Mouse (Mus musculus) lung, postnatal 25 days (tissue): ENCODE results near the gene Camp.
A peak's percentile ranks its signal among the peaks of the same experiment; 100 is the strongest.

ENCODE experiments used
- DNase-seq: peaks from one replicate; pipeline ENCODE4 v3.0.0; 2022; ENCODE audit warnings: low spot score

Gene Camp

DNA sequence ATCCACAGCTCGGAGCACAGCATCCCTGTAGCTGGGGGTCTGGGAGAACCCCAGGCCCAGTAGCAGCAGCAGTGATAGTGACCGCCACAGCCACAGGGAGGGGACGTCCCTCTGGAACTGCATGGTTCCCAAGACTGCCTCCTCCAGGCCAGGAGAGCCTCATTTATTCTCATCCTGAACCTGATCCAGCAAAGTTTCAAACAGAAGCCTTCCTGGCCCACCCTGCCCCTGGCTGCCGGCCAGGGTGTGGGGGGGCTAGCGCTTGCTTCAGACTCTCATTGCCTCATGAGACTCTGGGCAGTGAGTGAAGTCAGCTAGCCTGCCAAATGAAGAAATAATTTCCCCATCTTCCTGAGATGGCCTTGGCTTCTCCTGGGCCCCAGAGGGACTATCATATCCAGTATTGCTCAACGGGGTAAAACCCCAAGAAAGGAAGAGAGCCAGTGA lies at the start of gene Camp:
Camp (minus strand) TSS at position 306 of the 447 bp plus-strand sequence.
- DNase-seq, result peak; percentile 52

- DNase-seq, result no peak
Observed at GRCm38 (mm10) chr9:109898027-109898426, 48.6 kb upstream of the Camp start.

- no peak for DNase-seq
Observed at GRCm38 (mm10) chr9:109896253-109897150, 47.1 kb upstream of the Camp start.

DNA sequence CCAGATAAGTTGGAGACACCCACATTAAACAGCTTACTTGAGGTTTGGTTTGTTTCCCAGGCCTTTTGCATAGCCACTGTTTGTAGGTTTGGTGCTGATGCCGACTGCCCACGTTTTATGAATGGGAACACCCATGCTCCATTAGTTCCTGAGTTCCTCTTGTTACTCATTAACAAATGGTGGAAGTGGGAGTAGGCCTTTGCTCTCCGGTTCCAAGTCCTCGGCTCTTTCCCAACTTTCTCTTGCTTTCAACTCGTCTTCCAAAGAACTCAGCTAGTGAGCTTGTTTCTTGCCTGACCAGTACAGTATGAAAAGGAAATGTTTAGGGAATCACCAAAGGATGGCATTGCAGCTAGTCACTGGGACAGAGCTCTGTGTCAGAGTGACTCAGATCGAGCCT lies 46.2 kb upstream of the Camp start:
- DNase-seq, result peak; percentile 48

- DNase-seq, result peak; percentile 78
Observed at GRCm38 (mm10) chr9:109894413-109895090, 45.1 kb upstream of the Camp start.

DNA sequence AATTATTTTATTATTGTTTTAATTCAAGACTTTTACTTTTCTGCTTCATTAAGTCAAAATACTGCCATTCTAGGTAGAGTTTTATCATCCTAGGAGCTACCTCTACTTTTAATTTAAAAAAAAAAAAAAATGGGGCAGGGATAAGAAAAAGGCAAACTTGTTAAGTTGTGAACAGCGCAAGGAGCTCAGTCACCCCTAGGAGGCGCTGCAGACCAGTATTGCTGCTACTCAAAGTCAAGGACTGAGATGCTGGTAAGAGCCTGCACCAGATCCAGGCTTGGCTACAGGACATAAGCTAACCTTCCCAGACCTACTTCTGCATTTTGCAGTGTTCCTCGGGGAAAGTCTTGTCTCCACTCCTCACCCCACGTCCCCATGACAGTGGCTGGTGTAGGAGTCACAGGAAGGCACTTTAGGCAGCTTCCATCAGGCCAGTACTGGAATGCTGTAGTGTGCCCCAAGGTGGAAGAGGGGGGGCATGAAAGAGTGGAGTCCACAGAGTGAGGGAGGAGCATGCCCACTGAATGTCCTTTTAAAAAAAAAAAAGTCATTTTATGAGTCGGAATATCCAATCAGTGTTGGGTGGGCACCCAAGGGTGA lies 43.3 kb upstream of the Camp start:
- DNase-seq, result peak; percentile 75

DNA sequence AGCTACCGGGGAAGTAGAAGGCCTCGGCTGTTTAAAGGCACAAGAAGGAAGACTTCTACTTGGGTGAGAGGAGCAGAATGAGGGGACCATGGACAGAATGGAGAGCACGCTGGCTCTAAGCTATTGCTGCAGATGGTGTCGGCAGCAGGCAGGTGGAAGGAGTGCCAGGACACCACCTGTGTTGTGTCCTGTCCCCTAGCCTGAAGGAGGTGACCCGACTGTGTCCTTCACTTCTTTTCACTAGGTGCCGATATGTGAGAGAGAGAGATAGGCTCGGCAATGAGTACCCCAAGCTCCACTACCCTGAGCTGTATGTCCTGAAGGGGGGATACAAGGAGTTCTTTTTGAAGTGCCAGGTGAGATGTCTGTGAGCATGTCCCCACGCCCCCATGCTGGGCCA lies 42.1 kb upstream of the Camp start:
- DNase-seq, result no peak

DNA sequence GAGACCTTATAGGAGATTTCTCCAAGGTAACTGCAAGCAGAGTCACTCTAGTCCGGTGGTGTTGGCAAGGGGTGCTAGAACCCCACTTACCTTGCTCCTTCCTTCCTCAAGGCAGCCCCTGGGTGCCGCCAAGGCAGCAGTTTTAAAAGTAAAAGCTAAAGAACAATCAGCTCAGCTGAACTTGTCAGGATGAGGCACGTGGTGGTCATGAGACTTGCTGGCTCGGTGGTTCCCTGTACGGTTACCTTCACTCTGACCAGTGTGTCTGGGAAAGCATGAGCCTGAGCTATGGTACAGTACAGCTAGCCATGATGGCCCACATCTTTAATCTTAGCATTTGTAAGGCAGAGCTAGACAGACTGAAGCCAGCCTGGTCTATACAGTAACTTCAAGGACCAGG lies 37.9 kb upstream of the Camp start:
- no peak for DNase-seq

- DNase-seq, result no peak
Observed at GRCm38 (mm10) chr9:109886259-109886658, 36.8 kb upstream of the Camp start.

- no peak for DNase-seq
Observed at GRCm38 (mm10) chr9:109879305-109879704, 29.9 kb upstream of the Camp start.

DNA sequence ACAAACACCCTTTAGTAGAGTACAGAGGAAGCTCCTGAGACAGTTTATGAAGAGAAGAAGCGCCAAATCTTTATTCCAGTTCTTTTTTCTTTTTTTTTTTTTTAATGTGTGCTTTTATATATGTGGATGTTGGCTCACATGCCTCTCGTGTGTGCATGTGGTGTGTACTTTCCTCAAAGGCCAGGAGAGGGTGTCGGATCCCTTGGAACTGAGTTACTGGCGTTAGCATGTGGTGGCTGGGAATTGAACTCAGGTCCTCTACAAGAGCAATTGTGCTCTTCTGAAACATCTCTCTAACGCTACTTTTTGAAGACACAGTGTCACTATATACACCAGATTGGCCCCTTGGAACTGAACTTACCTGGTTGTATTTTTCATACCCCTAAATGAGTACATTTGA lies 28.2 kb upstream of the Camp start:
- no peak for DNase-seq

DNA sequence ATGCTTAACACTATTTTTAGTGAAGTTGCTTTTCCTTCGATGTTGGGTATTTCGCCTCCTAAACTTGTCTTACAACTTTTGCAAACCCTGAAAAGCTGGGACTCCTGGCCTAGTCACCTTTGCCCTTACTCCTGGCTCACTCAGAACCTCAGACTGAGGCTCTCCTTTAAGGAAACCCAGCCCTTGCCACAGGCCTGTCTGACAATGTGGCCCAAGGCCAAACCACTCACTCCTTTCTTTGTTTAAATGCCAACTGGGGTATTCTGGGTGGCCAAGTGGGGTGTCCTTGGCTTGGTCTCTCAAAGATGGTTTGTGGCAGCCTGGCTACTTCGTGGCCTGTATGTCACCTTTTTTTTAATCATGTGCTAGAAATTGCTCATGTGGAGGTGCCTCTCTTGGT lies 27.3 kb upstream of the Camp start:
- DNase-seq, result no peak

DNA sequence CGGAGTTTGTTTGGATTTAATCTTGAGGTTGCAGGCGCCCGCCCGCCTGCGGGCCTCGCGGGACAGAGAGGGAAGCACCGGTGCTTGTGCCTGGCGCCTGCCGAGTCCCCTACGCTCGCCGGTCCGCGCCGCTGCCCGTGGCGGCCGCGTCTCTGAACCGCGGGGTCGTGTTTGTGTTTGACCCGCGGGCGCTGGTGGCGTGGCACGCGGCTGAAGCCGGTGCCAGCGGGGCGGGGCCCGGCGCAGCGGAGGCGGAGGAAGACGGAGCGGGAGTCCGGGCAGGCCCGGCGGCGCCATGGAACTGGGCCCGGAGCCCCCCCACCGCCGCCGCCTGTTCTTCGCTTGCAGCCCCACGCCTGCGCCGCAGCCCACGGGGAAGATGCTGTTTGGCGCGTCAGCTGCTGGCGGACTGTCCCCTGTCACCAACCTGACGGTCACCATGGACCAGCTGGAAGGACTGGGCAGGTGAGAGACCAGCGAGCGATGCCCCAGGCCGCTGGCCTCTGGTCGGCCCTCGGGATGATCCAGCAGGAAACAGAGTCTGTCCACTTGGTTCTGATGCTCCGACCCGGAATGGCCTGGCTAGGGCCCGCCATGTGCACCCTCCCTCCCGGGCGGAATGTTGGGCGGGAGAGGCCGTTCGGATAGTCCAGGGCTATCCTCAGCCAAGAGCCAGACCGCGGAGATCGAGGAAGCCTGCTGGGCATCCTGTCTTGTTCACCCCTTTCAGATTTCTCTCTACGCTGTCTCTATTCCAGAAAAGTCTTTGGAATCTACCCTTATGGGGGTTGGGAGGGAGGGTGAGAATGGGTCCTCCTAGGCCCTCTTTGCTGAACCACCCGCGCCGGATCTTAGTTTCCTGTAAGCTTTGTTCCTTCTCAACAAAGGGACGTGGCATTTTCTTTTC lies 26.5 kb upstream of the Camp start:
- DNase-seq, result peak; percentile 51

- peak; percentile 99 for DNase-seq
Observed at GRCm38 (mm10) chr9:109874797-109875691, 25.6 kb upstream of the Camp start, which contains the start of gene Cdc25a. Gene Cdc25a, plus strand, starts transcription at chr9:109875579.

- no peak for DNase-seq
Observed at GRCm38 (mm10) chr9:109870983-109871572, 21.7 kb upstream of the Camp start.

DNA sequence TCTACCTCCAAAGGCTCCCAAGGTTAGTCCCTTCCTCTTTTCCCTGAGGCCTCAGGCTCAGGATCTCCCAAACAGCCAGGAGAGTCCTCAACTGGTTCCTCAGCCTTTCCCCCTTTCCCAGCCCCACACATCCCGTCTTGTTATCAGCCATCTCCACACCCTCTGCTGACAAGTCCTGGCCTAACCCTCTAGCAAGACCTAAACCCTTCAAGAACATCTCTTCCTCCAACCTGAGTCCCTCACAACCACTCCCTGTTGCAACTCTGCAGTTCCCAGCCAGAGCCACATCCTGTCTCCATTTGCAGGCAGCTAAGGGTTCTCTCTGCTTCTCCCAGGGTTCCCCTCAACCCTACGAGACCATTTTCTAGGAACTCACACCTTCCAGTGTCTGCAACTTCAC lies 16.8 kb upstream of the Camp start:
- DNase-seq, result no peak

DNA sequence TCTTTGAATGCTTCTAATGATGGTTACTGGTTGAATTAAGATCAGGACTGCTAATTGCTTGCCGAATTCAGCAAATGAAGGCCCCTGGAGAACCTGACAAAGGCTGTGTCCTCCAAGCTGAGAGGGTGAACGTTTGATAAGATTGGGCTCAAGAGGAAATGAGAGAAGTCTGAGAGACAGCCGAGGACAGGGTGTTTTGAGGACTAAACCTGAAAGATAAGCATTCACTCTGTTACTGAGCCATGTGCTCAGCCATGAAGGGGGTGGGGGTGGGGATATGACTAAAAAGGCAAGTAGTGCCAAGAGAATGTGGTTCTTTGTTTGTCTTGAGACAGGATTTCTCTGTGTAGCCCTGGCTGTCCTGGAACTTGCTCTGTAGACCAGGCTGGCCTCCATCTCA lies 13.7 kb upstream of the Camp start:
- no peak for DNase-seq

DNA sequence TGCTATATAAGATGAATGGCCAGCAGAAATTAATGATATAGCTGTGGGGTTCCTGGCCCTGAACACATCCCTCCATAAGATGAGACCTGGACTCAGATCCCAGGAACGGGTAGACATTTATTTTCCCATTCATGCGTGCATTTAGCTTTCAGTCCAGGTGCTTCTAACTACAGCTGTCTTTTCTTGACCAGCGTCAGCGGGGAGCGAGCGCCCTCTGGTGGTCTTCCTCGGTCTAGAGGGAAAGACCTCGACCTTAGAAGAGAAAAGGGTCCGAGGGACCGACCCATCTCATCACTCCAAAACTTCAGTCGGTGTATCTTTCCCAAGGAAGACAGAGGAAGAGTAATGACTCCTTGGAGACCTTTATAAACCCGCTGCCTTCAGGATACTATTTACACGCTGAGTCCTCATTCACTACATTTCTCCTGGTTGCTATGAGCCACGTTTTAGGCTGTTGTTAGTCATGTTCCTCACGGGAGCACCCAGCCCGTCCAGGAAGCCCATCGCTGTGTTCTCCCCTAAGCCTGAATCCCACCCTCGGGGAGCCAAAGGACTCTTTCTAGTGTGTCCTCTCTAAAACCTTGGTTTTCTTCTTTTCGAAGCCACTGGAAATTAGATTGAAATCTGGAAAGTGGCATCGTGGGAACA lies 13.1 kb upstream of the Camp start:
- peak; percentile 66 for DNase-seq

- no peak for DNase-seq
Observed at GRCm38 (mm10) chr9:109855947-109856346, 6.5 kb upstream of the Camp start.

GRCm38 (mm10) chr9:109854341-109854740 lies 4.9 kb upstream of the Camp start:
- no peak for DNase-seq
